Mouse (Mus musculus) intestine, embryonic 15.5 days (tissue): ENCODE measurements around the gene Cdhr1. TPM values are rescaled to one million over a fixed set of nuclear protein-coding genes. Genes with fewer than 3 reads are reported as not detected.

Experiments
- ATAC-seq: fragments of 200-750 bp; cut with Nextera tagmentation; 2 replicates; pipeline ENCODE4 v1.8.0; 2017; ENCODE audit warnings: moderate TSS enrichment, moderate library complexity
- H3K27ac ChIP-seq: fragments of 300-500 bp; sonication (generic); 2 replicates; pipeline ENCODE4 v1.5.1; 2015; ENCODE audit warnings: mild to moderate bottlenecking, inconsistent platforms
- H3K27me3 ChIP-seq: fragments of 300-500 bp; sonication (generic); replicated peaks from 2 replicates; pipeline ENCODE4 v1.6.1; 2015; ENCODE audit warnings: inconsistent platforms
- H3K36me3 ChIP-seq: fragments of 300-500 bp; sonication (generic); 2 replicates; pipeline ENCODE4 v1.6.1; 2015; ENCODE audit warnings: inconsistent platforms
- H3K4me1 ChIP-seq: fragments of 300-500 bp; sonication (generic); replicated peaks from 2 replicates; pipeline ENCODE4 v1.6.1; 2015; ENCODE audit warnings: inconsistent platforms
- H3K4me2 ChIP-seq: fragments of 300-500 bp; sonication (generic); replicated peaks from 2 replicates; pipeline ENCODE4 v1.6.1; 2015; ENCODE audit warnings: mild to moderate bottlenecking, inconsistent platforms
- H3K4me3 ChIP-seq: fragments of 300-500 bp; sonication (generic); replicated peaks from 2 replicates; pipeline ENCODE4 v1.5.1; 2015; ENCODE audit warnings: inconsistent platforms
- H3K9ac ChIP-seq: fragments of 300-500 bp; sonication (generic); 2 replicates; pipeline ENCODE4 v1.6.1; 2015; ENCODE audit warnings: inconsistent platforms
- H3K9me3 ChIP-seq: fragments of 300-500 bp; sonication (generic); 2 replicates; pipeline ENCODE4 v1.6.1; 2016; ENCODE audit warnings: inconsistent platforms
- WGBS: fragments of 180-500 bp; shearing (Covaris S2); methylation state at CpG from one replicate; pipeline ENCODE4 v1.1.7; 2015; 5-methylcytosine and 5-hydroxymethylcytosine counted together
- polyA plus RNA-seq: library from polyadenylated mRNA; unstranded; fragments of >200 nt; fragmentation: Nextera tagmentation; extraction: Ambion mirVana; gene quantifications from 2 replicates; pipeline ENCODE4 v1.2.1, GENCODE M21; 2015

Gene Cdhr1
- polyA plus RNA-seq, 1 experiment from 2014 or later, result 0.34 TPM

- ATAC-seq, result peak; percentile 6; the same call in 1 of the 2 replicates
- WGBS, result 57% methylated on average over 2 of the region's 2 CpGs
These were observed 12.3 kb upstream of the Cdhr1 start for GRCm38 (mm10) chr14:37110456-37110855.

GRCm38 (mm10) chr14:37109975-37110374, 11.8 kb upstream of the Cdhr1 start:
- 12% methylated on average over 9 of the region's 9 CpGs for WGBS
- no peak overlapping the region for H3K9ac ChIP-seq
- 0 out of 2 replicates have a peak overlapping the region, but pooled peaks have one; percentile 38 for H3K27ac ChIP-seq
- H3K9me3 ChIP-seq, result no peaks in the 10 kb centered on the region
- H3K4me2 ChIP-seq, result peak overlapping the region; percentile 33
- H3K4me1 ChIP-seq, result no peaks in the 10 kb centered on the region
- no peaks in the 10 kb centered on the region for H3K36me3 ChIP-seq
- no peaks in the 10 kb centered on the region for H3K27me3 ChIP-seq
- peak; percentile 93 for ATAC-seq
- peak overlapping the region; percentile 10; the same call in 1 of the 2 replicates for H3K4me3 ChIP-seq

More at GRCm38 (mm10) chr14:37110456-37110855, 12.3 kb upstream of the Cdhr1 start:
- H3K9ac ChIP-seq, result no peak overlapping the region
- no peaks in the 10 kb centered on the region for H3K4me1 ChIP-seq
- no peaks in the 10 kb centered on the region for H3K9me3 ChIP-seq
- no peak overlapping the region for H3K4me3 ChIP-seq
- no peaks in the 10 kb centered on the region for H3K27me3 ChIP-seq
- H3K4me2 ChIP-seq, result no peak overlapping the region
- H3K27ac ChIP-seq, result 0 out of 2 replicates have a peak overlapping the region, but pooled peaks have one; percentile 38
- H3K36me3 ChIP-seq, result no peaks in the 10 kb centered on the region

- peak overlapping the region; percentile 10; the same call in 1 of the 2 replicates for H3K4me3 ChIP-seq
These were observed 11.3 kb upstream of the Cdhr1 start for GRCm38 (mm10) chr14:37109460-37109859.

GRCm38 (mm10) chr14:37105846-37106245, 7.7 kb upstream of the Cdhr1 start:
- Histone ChIP-seq H3K27ac (no peak overlapping the region), H3K9me3 (no peaks in the 10 kb centered on the region), H3K9ac (no peak overlapping the region), H3K36me3 (no peaks in the 10 kb centered on the region), H3K4me2 (no peak overlapping the region), H3K4me1 (no peaks in the 10 kb centered on the region), H3K27me3 (no peaks in the 10 kb centered on the region), H3K4me3 (no peak overlapping the region)
- 29% methylated on average over 7 of the region's 7 CpGs for WGBS
- no peak for ATAC-seq

More at GRCm38 (mm10) chr14:37109460-37109859, 11.3 kb upstream of the Cdhr1 start:
- no peaks in the 10 kb centered on the region for H3K4me1 ChIP-seq
- no peaks in the 10 kb centered on the region for H3K9me3 ChIP-seq
- H3K9ac ChIP-seq, result no peak overlapping the region
- no peaks in the 10 kb centered on the region for H3K27me3 ChIP-seq
- 36% methylated on average over 8 of the region's 8 CpGs for WGBS
- H3K36me3 ChIP-seq, result no peaks in the 10 kb centered on the region
- H3K4me2 ChIP-seq, result peak overlapping the region; percentile 33
- peak; percentile 60 for ATAC-seq
- H3K27ac ChIP-seq, result no peak overlapping the region

- H3K9ac ChIP-seq, result no peak overlapping the region
- no peak overlapping the region for H3K4me3 ChIP-seq
- H3K9me3 ChIP-seq, result no peaks in the 10 kb centered on the region
- H3K4me1 ChIP-seq, result no peaks in the 10 kb centered on the region
- no peak for ATAC-seq
- 45% methylated on average over 5 of the region's 5 CpGs for WGBS
- H3K36me3 ChIP-seq, result no peaks in the 10 kb centered on the region
- no peak overlapping the region for H3K27ac ChIP-seq
- H3K4me2 ChIP-seq, result no peak overlapping the region
- H3K27me3 ChIP-seq, result no peaks in the 10 kb centered on the region
These were observed 6.6 kb upstream of the Cdhr1 start for GRCm38 (mm10) chr14:37104747-37105146.

GRCm38 (mm10) chr14:37102484-37102883, 4.3 kb upstream of the Cdhr1 start:
- Histone ChIP-seq H3K36me3 (no peaks in the 10 kb centered on the region), H3K27ac (no peak overlapping the region), H3K9me3 (no peaks in the 10 kb centered on the region), H3K4me1 (no peaks in the 10 kb centered on the region), H3K9ac (no peak overlapping the region), H3K4me3 (no peak overlapping the region), H3K27me3 (0 out of 2 replicates have a peak, but pooled peaks cover 9% of the 10 kb centered on the region), H3K4me2 (no peak overlapping the region)
- no peak for ATAC-seq
- WGBS, result 89% methylated on average over 3 of the region's 3 CpGs

- H3K4me1 ChIP-seq, result no peaks in the 10 kb centered on the region
- no peak overlapping the region for H3K27ac ChIP-seq
- 65% methylated on average over 5 of the region's 5 CpGs for WGBS
- no peak overlapping the region for H3K4me3 ChIP-seq
- H3K9me3 ChIP-seq, result no peaks in the 10 kb centered on the region
- H3K36me3 ChIP-seq, result no peaks in the 10 kb centered on the region
- H3K27me3 ChIP-seq, result 0 out of 2 replicates have a peak, but pooled peaks cover 15% of the 10 kb centered on the region
- no peak overlapping the region for H3K4me2 ChIP-seq
- no peak for ATAC-seq
- H3K9ac ChIP-seq, result no peak overlapping the region
These were observed 3.4 kb upstream of the Cdhr1 start for GRCm38 (mm10) chr14:37101531-37101930.

- no peaks in the 10 kb centered on the region for H3K36me3 ChIP-seq
- H3K4me1 ChIP-seq, result no peaks in the 10 kb centered on the region
- H3K27me3 ChIP-seq, result 0 out of 2 replicates have a peak, but pooled peaks cover 15% of the 10 kb centered on the region
- H3K9ac ChIP-seq, result no peak overlapping the region
- H3K4me3 ChIP-seq, result no peak overlapping the region
- H3K4me2 ChIP-seq, result no peak overlapping the region
- 80% methylated on average over 4 of the region's 4 CpGs for WGBS
- no peaks in the 10 kb centered on the region for H3K9me3 ChIP-seq
- no peak for ATAC-seq
- H3K27ac ChIP-seq, result no peak overlapping the region
These were observed 2.6 kb downstream of the Cdhr1 start for GRCm38 (mm10) chr14:37095556-37095955.

GRCm38 (mm10) chr14:37094436-37094835, 3.7 kb downstream of the Cdhr1 start:
- ATAC-seq, result no peak
- Histone ChIP-seq H3K4me2 (no peak overlapping the region), H3K4me3 (no peak overlapping the region), H3K9me3 (no peaks in the 10 kb centered on the region), H3K36me3 (no peaks in the 10 kb centered on the region), H3K27ac (no peak overlapping the region), H3K4me1 (no peaks in the 10 kb centered on the region), H3K9ac (no peak overlapping the region), H3K27me3 (0 out of 2 replicates have a peak, but pooled peaks cover 15% of the 10 kb centered on the region)
- WGBS, result 71% methylated on average over 6 of the region's 6 CpGs

GRCm38 (mm10) chr14:37083755-37084154, 14.4 kb downstream of the Cdhr1 start:
- Histone ChIP-seq H3K36me3 (no peaks in the 10 kb centered on the region), H3K27ac (no peak overlapping the region), H3K4me2 (no peak overlapping the region), H3K4me1 (no peaks in the 10 kb centered on the region), H3K9me3 (no peaks in the 10 kb centered on the region), H3K4me3 (no peak overlapping the region), H3K27me3 (no peaks in the 10 kb centered on the region), H3K9ac (no peak overlapping the region)
- ATAC-seq, result no peak
- 36% methylated on average over 4 of the region's 4 CpGs for WGBS

- WGBS, result 91% methylated on average over 1 of the region's 1 CpGs
These were observed 17.4 kb downstream of the Cdhr1 start for GRCm38 (mm10) chr14:37080724-37081123.

GRCm38 (mm10) chr14:37068516-37068915, 29.6 kb downstream of the Cdhr1 start:
- ATAC-seq, result no peak
- no peak overlapping the region for H3K9ac ChIP-seq

More at GRCm38 (mm10) chr14:37080724-37081123, 17.4 kb downstream of the Cdhr1 start:
- Histone ChIP-seq H3K27me3 (no peaks in the 10 kb centered on the region), H3K4me1 (no peaks in the 10 kb centered on the region), H3K27ac (no peak overlapping the region), H3K4me3 (no peak overlapping the region), H3K36me3 (no peaks in the 10 kb centered on the region), H3K9ac (no peak overlapping the region), H3K4me2 (no peak overlapping the region), H3K9me3 (no peaks in the 10 kb centered on the region)
- no peak for ATAC-seq

GRCm38 (mm10) chr14:37067629-37068028, 30.5 kb downstream of the Cdhr1 start, which contains the start of gene Lrit2:
Gene Lrit2, plus strand, starts transcription at chr14:37067929.
- Histone ChIP-seq H3K36me3 (no peaks in the 10 kb centered on the region), H3K4me3 (no peak within 1 kb of the TSS), H3K27me3 (no peaks in the 10 kb centered on the region), H3K4me1 (no peaks in the 10 kb centered on the region), H3K9me3 (no peaks in the 10 kb centered on the region), H3K4me2 (no peak within 1 kb of the TSS), H3K9ac (no peak within 1 kb of the TSS), H3K27ac (no peak within 1 kb of the TSS)
- ATAC-seq, result no peak
- WGBS, result 76% methylated on average over 5 of the region's 5 CpGs

More at GRCm38 (mm10) chr14:37068516-37068915, 29.6 kb downstream of the Cdhr1 start:
- Histone ChIP-seq H3K4me2 (no peak overlapping the region), H3K27me3 (no peaks in the 10 kb centered on the region), H3K4me1 (no peaks in the 10 kb centered on the region), H3K36me3 (no peaks in the 10 kb centered on the region), H3K4me3 (no peak overlapping the region), H3K27ac (no peak overlapping the region), H3K9me3 (no peaks in the 10 kb centered on the region)
- WGBS, result 18% methylated on average over 9 of the region's 9 CpGs
